ENCODE assay signal across 7 mouse cellular contexts in genomic region chr2:24762446-24762960, GRCm38 (mm10). TPM values are rescaled to one million over a fixed set of nuclear protein-coding genes. Genes with fewer than 3 reads are reported as not detected.
DNase-seq lines count a peak whose midpoint lies in the region; ATAC-seq and TF ChIP-seq lines count a peak whose summit lies in the region.

No protein-coding gene starts in this region.

- peaks cover 15% of the 10 kb centered on the region for H3K4me1 ChIP-seq in lung, embryonic 16.5 days (replicated peaks; ENCODE audit: control insufficient read depth, insufficient read depth, low read length)
- H3K4me1 ChIP-seq in cortical plate, adult 2 months (ENCODE audit: control insufficient read depth, insufficient read depth, low read length) = peaks cover 2% of the 10 kb centered on the region; the same call in 1 of the 2 replicates
- peaks cover 16% of the 10 kb centered on the region for H3K4me1 ChIP-seq in heart, postnatal 0 days (ENCODE audit: control insufficient read depth, insufficient read depth)
- H3K4me1 ChIP-seq in limb, embryonic 11.5 days (ENCODE audit: control insufficient read depth, insufficient read depth, low read length) = peaks cover 7% of the 10 kb centered on the region

- TF ChIP-seq POLR2A in cortical plate, adult 2 months (IDR thresholded peaks at IDR 0.05; ENCODE audit: extremely low read depth, insufficient read depth, low read length) = 0 out of 2 replicates have a peak, but pooled peaks have one; percentile 10

- no peaks in the 10 kb centered on the region for H3K9me3 ChIP-seq in lung, embryonic 16.5 days (ENCODE audit: control insufficient read depth, low read length)
- H3K9me3 ChIP-seq in heart, postnatal 0 days (replicated peaks; ENCODE audit: control insufficient read depth, low read length) = no peaks in the 10 kb centered on the region
- H3K9me3 ChIP-seq in limb, embryonic 11.5 days (ENCODE audit: control insufficient read depth, low read length) = no peaks in the 10 kb centered on the region

- H3K4me2 ChIP-seq in lung, embryonic 16.5 days (ENCODE audit: low read depth, low read length) = peak overlapping the region; percentile 94
- H3K4me2 ChIP-seq in heart, postnatal 0 days (ENCODE audit: low read depth, low read length) = peak overlapping the region; percentile 86
- H3K4me2 ChIP-seq in limb, embryonic 11.5 days (ENCODE audit: low read depth, severe bottlenecking) = peak overlapping the region; percentile 99

- H3K4me3 ChIP-seq in lung, embryonic 16.5 days (ENCODE audit: low read length) = peak overlapping the region; percentile 55
- H3K4me3 ChIP-seq in cortical plate, adult 2 months (ENCODE audit: insufficient read depth, low read length) = peak overlapping the region; percentile 68
- peak overlapping the region; percentile 54 for H3K4me3 ChIP-seq in heart, postnatal 0 days (ENCODE audit: low read depth, low read length)
- peak overlapping the region; percentile 39 for H3K4me3 ChIP-seq in limb, embryonic 11.5 days (ENCODE audit: low read depth, low read length)

- 1% methylated on average over 52 of the region's 52 CpGs for WGBS in lung, embryonic 16.5 days
- WGBS in heart, postnatal 0 days = under 1% methylated on average over 46 of the region's 52 CpGs
- 2% methylated on average over 52 of the region's 52 CpGs for WGBS in limb, embryonic 11.5 days

- H3K27me3 ChIP-seq in lung, embryonic 16.5 days (ENCODE audit: control insufficient read depth, insufficient read depth, low read depth, low read length) = peaks cover 27% of the 10 kb centered on the region
- peaks cover 39% of the 10 kb centered on the region for H3K27me3 ChIP-seq in heart, postnatal 0 days (ENCODE audit: control insufficient read depth, insufficient read depth, low read length)
- peaks cover 26% of the 10 kb centered on the region for H3K27me3 ChIP-seq in limb, embryonic 11.5 days (ENCODE audit: control insufficient read depth, insufficient read depth, low read length)

- H3K27ac ChIP-seq in lung, embryonic 16.5 days (ENCODE audit: low read length) = no peak overlapping the region
- H3K27ac ChIP-seq in cortical plate, adult 2 months (ENCODE audit: insufficient read depth, low read length) = peak overlapping the region; percentile 3; the same call in 1 of the 2 replicates
- no peak overlapping the region for H3K27ac ChIP-seq in heart, postnatal 0 days (ENCODE audit: low read depth)
- H3K27ac ChIP-seq in limb, embryonic 11.5 days (replicated peaks; ENCODE audit: low read depth, low read length) = no peak overlapping the region

- no peak for TF ChIP-seq CTCF in cortical plate, adult 2 months (IDR thresholded peaks at IDR 0.05; ENCODE audit: extremely low read depth, insufficient read depth, low read length)
- TF ChIP-seq CTCF in heart, postnatal 0 days (IDR thresholded peaks at IDR 0.05; ENCODE audit: low read depth) = no peak

- H3K9ac ChIP-seq in lung, embryonic 16.5 days (ENCODE audit: low read length) = no peak overlapping the region
- no peak overlapping the region for H3K9ac ChIP-seq in heart, postnatal 0 days (replicated peaks; ENCODE audit: low read depth, low read length)
- H3K9ac ChIP-seq in limb, embryonic 11.5 days (ENCODE audit: low read length) = no peak overlapping the region

- ATAC-seq in lung, embryonic 16.5 days (ENCODE audit: low read depth) = peak; percentile 43
- peak; percentile 16; the same call in 1 of the 2 replicates for ATAC-seq in heart, postnatal 0 days (ENCODE audit: insufficient read depth, low read depth)
- peak; percentile 18; the same call in 1 of the 2 replicates for ATAC-seq in limb, embryonic 11.5 days (ENCODE audit: insufficient number of reproducible peaks, low FRiP score, low TSS enrichment, low read depth)

- no peak for DNase-seq in lung, adult 18-20 months
- no peak for DNase-seq in heart, postnatal 0 days (ENCODE audit: low spot score)
- no peak for DNase-seq in limb, embryonic 11.5 days (ENCODE audit: low spot score)
- DNase-seq in retina, postnatal 1 day = peak; percentile 66
- no peak for DNase-seq in ovary, postnatal 10 days (ENCODE audit: low spot score)

- TF ChIP-seq EP300 in heart, postnatal 0 days (IDR thresholded peaks at IDR 0.05; ENCODE audit: low read depth) = no peak

- H3K36me3 ChIP-seq in lung, embryonic 16.5 days (ENCODE audit: control insufficient read depth, insufficient read depth, low read length) = no peaks in the 10 kb centered on the region
- H3K36me3 ChIP-seq in heart, postnatal 0 days (replicated peaks; ENCODE audit: control insufficient read depth, insufficient read depth, low read length) = no peaks in the 10 kb centered on the region
- H3K36me3 ChIP-seq in limb, embryonic 11.5 days (ENCODE audit: control insufficient read depth, insufficient read depth, low read length) = no peaks in the 10 kb centered on the region

RNA-seq across cellular contexts. Expression of gene Cacna1b, which starts 0.4 kb away (rescaled TPM):
- 0.11 and 0.31 TPM in 2 replicates for polyA plus RNA-seq in lung, embryonic 16.5 days (2015; fragmentation: Nextera tagmentation; extraction: Ambion mirVana)
- 60.0 and 66.4 TPM in 2 replicates for polyA plus RNA-seq in cortical plate, adult 2 months (2012; rRNA removed)
- 0.31 TPM in 1 of 2 replicates, not detected in the other for total RNA-seq in heart, postnatal 0 days (2014; rRNA removed; ENCODE audit: low replicate concordance)
- polyA plus RNA-seq in heart, postnatal 0 days (2015; fragmentation: Nextera tagmentation; extraction: Ambion mirVana) = 0.01 TPM in 1 of 2 replicates, not detected in the other
- 0.63 and 1.5 TPM in 2 replicates for polyA plus RNA-seq in limb, embryonic 11.5 days (2014; fragmentation: Nextera tagmentation; extraction: Ambion mirVana)

Comparison
In these comparisons a context has a peak if more than half of its experiments do, and no peak if none do; other contexts are left out.
1. RNA of gene Cacna1b, which starts 0.4 kb away (polyA plus RNA-seq): 60.0 to 66.4 TPM in cortical plate, adult 2 months; 0.63 to 1.5 TPM in limb, embryonic 11.5 days, 0.11 to 0.31 TPM in lung, embryonic 16.5 days and 0.01 TPM in heart, postnatal 0 days; every median in the first group is over 10 times any median in the second.
2. Peak in every context shown above with its lines, with median percentiles within 50 percentile points of each other: ATAC-seq, H3K4me2 ChIP-seq and H3K4me3 ChIP-seq.